Mouse (Mus musculus): ENCODE measurements around the gene Mphosph8.

DNA sequence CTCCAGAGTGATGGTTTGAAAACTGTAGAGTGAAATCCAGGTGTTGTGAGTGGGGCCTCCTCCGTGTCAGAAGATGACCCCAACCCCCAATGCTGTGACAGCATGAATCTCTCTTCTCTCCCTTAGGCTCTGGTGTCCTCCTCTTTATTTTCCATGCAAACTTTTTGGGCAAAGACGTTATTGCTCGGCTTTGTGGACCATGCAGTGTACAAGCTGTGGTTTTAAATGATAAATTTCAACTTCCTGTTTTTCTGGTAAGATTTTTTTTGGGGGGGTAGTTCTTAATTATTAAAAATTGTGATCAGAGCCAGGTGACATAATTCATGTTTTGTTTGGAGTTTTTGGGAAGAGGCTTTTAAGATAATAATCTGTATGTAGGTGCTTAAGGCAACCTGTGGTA lies 27.4 kb downstream of the Mphosph8 start:
- no peak for TF ChIP-seq MYC (IDR thresholded peaks at IDR 0.05; ENCODE audit: low read depth, low read length)
- no peak for TF ChIP-seq POLR2A (IDR thresholded peaks at IDR 0.05; ENCODE audit: low read depth, low read length)
- TF ChIP-seq CTCF (conservative IDR thresholded peaks at IDR 0.05 in 1 of 2, IDR thresholded peaks at IDR 0.05 in 1 of 2; ENCODE audit: low read depth in 2 of 2, low read length in 2 of 2): no peak
- TF ChIP-seq ELF1 (IDR thresholded peaks at IDR 0.05; ENCODE audit: low read depth, low read length): no peak
- no peak for TF ChIP-seq EP300 (IDR thresholded peaks at IDR 0.05; ENCODE audit: low read length)
- no peak for TF ChIP-seq MAFK (IDR thresholded peaks at IDR 0.05; ENCODE audit: insufficient replicate concordance, low read length)
- no peak for TF ChIP-seq GABPA (IDR thresholded peaks at IDR 0.05; ENCODE audit: insufficient replicate concordance, low read depth, low read length)
- no peak for TF ChIP-seq SIN3A (IDR thresholded peaks at IDR 0.05; ENCODE audit: low read length)
- no peak for TF ChIP-seq CHD2 (IDR thresholded peaks at IDR 0.05; ENCODE audit: low read length)
